Mouse (Mus musculus): Measurements from ENCODE around the gene Cpn2. TPM values are rescaled to one million over a fixed set of nuclear protein-coding genes. Genes with fewer than 3 reads are reported as not detected.
A peak's percentile ranks its signal among the peaks of the same experiment; 100 is the strongest.

Cpn2 gene
- total and polyA plus RNA-seq, 3 experiments, result not detected

GRCm38 (mm10) chr16:30234636-30235546, 32.4 kb downstream of the Cpn2 start:
- H3K27ac ChIP-seq (ENCODE audit: insufficient read depth, low read depth), result no peak overlapping the region
- H3K9me3 ChIP-seq (replicated peaks; ENCODE audit: low read length), result no peaks in the 10 kb centered on the region
- H3K79me2 ChIP-seq (replicated peaks; ENCODE audit: control insufficient read depth, extremely low read depth, insufficient read depth, poor library complexity, severe bottlenecking), result no peaks in the 10 kb centered on the region
- H3K27me3 ChIP-seq (replicated peaks), result peaks cover 44% of the 10 kb centered on the region
- no peak for TF ChIP-seq USF2 (conservative IDR thresholded peaks at IDR 0.05; ENCODE audit: low read depth, low read length)
- no peak for TF ChIP-seq MEF2A (IDR thresholded peaks at IDR 0.05; ENCODE audit: borderline replicate concordance, low read depth, low read length)
- no peak for TF ChIP-seq MAX (IDR thresholded peaks at IDR 0.05; ENCODE audit: low read length)
- no peak for TF ChIP-seq IRF4 (IDR thresholded peaks at IDR 0.05; ENCODE audit: low read depth, low read length)
- TF ChIP-seq TBP (conservative IDR thresholded peaks at IDR 0.05; ENCODE audit: low read depth, low read length), result no peak
- no peak for TF ChIP-seq TCF12 (IDR thresholded peaks at IDR 0.05; ENCODE audit: low read depth, low read length)
- TF ChIP-seq KAT2A (IDR thresholded peaks at IDR 0.05; ENCODE audit: insufficient replicate concordance, low read length), result no peak
- no peak for TF ChIP-seq RAD21 (IDR thresholded peaks at IDR 0.05; ENCODE audit: low read depth, low read length)
- no peak for TF ChIP-seq MAZ (IDR thresholded peaks at IDR 0.05; ENCODE audit: low read depth, low read length)
- TF ChIP-seq E2F4 (IDR thresholded peaks at IDR 0.05; ENCODE audit: insufficient replicate concordance, low read depth, low read length), result no peak
- TF ChIP-seq ETS1 (conservative IDR thresholded peaks at IDR 0.05; ENCODE audit: low read depth, low read length), result no peak
- no peak for TF ChIP-seq UBTF (IDR thresholded peaks at IDR 0.05; ENCODE audit: low read depth, low read length)
- no peak for TF ChIP-seq ZNF384 (IDR thresholded peaks at IDR 0.05; ENCODE audit: low read depth, low read length)
- no peak for TF ChIP-seq CTCF (conservative IDR thresholded peaks at IDR 0.05 in 1 of 2, IDR thresholded peaks at IDR 0.05 in 1 of 2; ENCODE audit: low read depth in 2 of 2, low read length in 2 of 2)
- TF ChIP-seq SIN3A (IDR thresholded peaks at IDR 0.05; ENCODE audit: low read length), result no peak
- no peak for TF ChIP-seq USF1 (IDR thresholded peaks at IDR 0.05; ENCODE audit: low read depth, low read length)
- no peak for TF ChIP-seq NRF1 (IDR thresholded peaks at IDR 0.05; ENCODE audit: low read depth, low read length)
- in situ Hi-C loops (cut with MboI; ENCODE audit: low pct_ligation_motif_present, low pct_unique_long_range_greater_than_20kb, low sequenced_read_pairs) (no loop called here), dilution Hi-C loops (cut with MboI; ENCODE audit: extremely low pct_ligation_motif_present, extremely low pct_unique_long_range_greater_than_20kb, low sequenced_read_pairs) (no loop called here)
- H3K9ac ChIP-seq (ENCODE audit: insufficient read depth, low read depth), result no peak overlapping the region
- no peaks in the 10 kb centered on the region for H3K36me3 ChIP-seq (replicated peaks in 1 of 2; ENCODE audit: control insufficient read depth in 1 of 2, insufficient read depth in 1 of 2, low read length in 1 of 2)
- no peak overlapping the region for H3K4me2 ChIP-seq (ENCODE audit: insufficient read depth, low read depth, poor library complexity, severe bottlenecking)
- no peak for DNase-seq (ENCODE audit: extremely low read depth)
- peaks cover 13 to 36% of the 10 kb centered on the region in 2 experiments for H3K4me1 ChIP-seq (ENCODE audit: control insufficient read depth in 1 of 2, insufficient read depth in 2 of 2)
- H3K4me3 ChIP-seq (replicated peaks in 1 of 3; ENCODE audit: low read depth in 2 of 3, low read length in 2 of 3, poor library complexity in 1 of 3), result no peak overlapping the region

- Histone ChIP-seq H3K27ac (ENCODE audit: insufficient read depth, low read depth) (no peak overlapping the region), H3K4me1 (ENCODE audit: control insufficient read depth in 1 of 2, insufficient read depth in 2 of 2) (peaks cover 13 to 36% of the 10 kb centered on the region in 2 experiments), H3K4me2 (ENCODE audit: insufficient read depth, low read depth, poor library complexity, severe bottlenecking) (peak overlapping the region; percentile 54; the same call in 1 of the 2 replicates), H3K9ac (ENCODE audit: insufficient read depth, low read depth) (no peak overlapping the region), H3K36me3 (replicated peaks in 1 of 2; ENCODE audit: control insufficient read depth in 1 of 2, insufficient read depth in 1 of 2, low read length in 1 of 2) (no peaks in the 10 kb centered on the region), H3K27me3 (replicated peaks) (peaks cover 40% of the 10 kb centered on the region), H3K4me3 (replicated peaks in 1 of 3; ENCODE audit: low read depth in 2 of 3, low read length in 2 of 3, poor library complexity in 1 of 3) (no peak overlapping the region), H3K79me2 (replicated peaks; ENCODE audit: control insufficient read depth, extremely low read depth, insufficient read depth, poor library complexity, severe bottlenecking) (no peaks in the 10 kb centered on the region), H3K9me3 (replicated peaks; ENCODE audit: low read length) (peaks cover 2% of the 10 kb centered on the region)
- dilution Hi-C loops (cut with MboI; ENCODE audit: extremely low pct_ligation_motif_present, extremely low pct_unique_long_range_greater_than_20kb, low sequenced_read_pairs) (no loop called here), in situ Hi-C loops (cut with MboI; ENCODE audit: low pct_ligation_motif_present, low pct_unique_long_range_greater_than_20kb, low sequenced_read_pairs) (no loop called here)
- DNase-seq (ENCODE audit: extremely low read depth), result peak; percentile 48
- TF ChIP-seq MYC (IDR thresholded peaks at IDR 0.05; ENCODE audit: low read depth, low read length), result no peak
- no peak for TF ChIP-seq KAT2A (IDR thresholded peaks at IDR 0.05; ENCODE audit: insufficient replicate concordance, low read length)
- TF ChIP-seq E2F4 (IDR thresholded peaks at IDR 0.05; ENCODE audit: insufficient replicate concordance, low read depth, low read length), result no peak
- TF ChIP-seq POLR2A (IDR thresholded peaks at IDR 0.05; ENCODE audit: low read depth, low read length), result peak; percentile 18; the same call in 1 of the 2 replicates
- TF ChIP-seq NRF1 (IDR thresholded peaks at IDR 0.05; ENCODE audit: low read depth, low read length), result peak; percentile 49; the same call in 1 of the 2 replicates
- TF ChIP-seq ZMIZ1 (IDR thresholded peaks at IDR 0.05; ENCODE audit: low read depth, low read length), result no peak
- no peak for TF ChIP-seq GABPA (IDR thresholded peaks at IDR 0.05; ENCODE audit: insufficient replicate concordance, low read depth, low read length)
- TF ChIP-seq UBTF (IDR thresholded peaks at IDR 0.05; ENCODE audit: low read depth, low read length), result no peak
- peak; percentile 48; the same call in 1 of the 2 replicates for TF ChIP-seq TCF12 (IDR thresholded peaks at IDR 0.05; ENCODE audit: low read depth, low read length)
- TF ChIP-seq ZNF384 (IDR thresholded peaks at IDR 0.05; ENCODE audit: low read depth, low read length), result no peak
- TF ChIP-seq CTCF (conservative IDR thresholded peaks at IDR 0.05 in 1 of 2, IDR thresholded peaks at IDR 0.05 in 1 of 2; ENCODE audit: low read depth in 2 of 2, low read length in 2 of 2), result no peak
- TF ChIP-seq IRF4 (IDR thresholded peaks at IDR 0.05; ENCODE audit: low read depth, low read length), result peak; percentile 50; the same call in 1 of the 2 replicates
- no peak for TF ChIP-seq RCOR1 (conservative IDR thresholded peaks at IDR 0.05; ENCODE audit: low read depth, low read length)
- TF ChIP-seq USF1 (IDR thresholded peaks at IDR 0.05; ENCODE audit: low read depth, low read length), result no peak
- TF ChIP-seq EP300 (IDR thresholded peaks at IDR 0.05; ENCODE audit: low read length), result peak; percentile 56; the same call in 1 of the 2 replicates
- TF ChIP-seq CHD1 (IDR thresholded peaks at IDR 0.05; ENCODE audit: low read depth, low read length), result no peak
- TF ChIP-seq RAD21 (IDR thresholded peaks at IDR 0.05; ENCODE audit: low read depth, low read length), result no peak
- no peak for TF ChIP-seq PAX5 (IDR thresholded peaks at IDR 0.05; ENCODE audit: low read length)
- peak; percentile 37; the same call in 1 of the 2 replicates for TF ChIP-seq MAX (IDR thresholded peaks at IDR 0.05; ENCODE audit: low read length)
- TF ChIP-seq ETS1 (conservative IDR thresholded peaks at IDR 0.05; ENCODE audit: low read depth, low read length), result no peak
- TF ChIP-seq JUND (conservative IDR thresholded peaks at IDR 0.05; ENCODE audit: low read depth, low read length), result no peak
- no peak for TF ChIP-seq ZC3H11A (IDR thresholded peaks at IDR 0.05; ENCODE audit: low read depth, low read length)
- no peak for TF ChIP-seq MAZ (IDR thresholded peaks at IDR 0.05; ENCODE audit: low read depth, low read length)
- no peak for TF ChIP-seq MAFK (IDR thresholded peaks at IDR 0.05; ENCODE audit: insufficient replicate concordance, low read length)
Measured at GRCm38 (mm10) chr16:30234077-30234476, 33.2 kb downstream of the Cpn2 start.
